Mouse (Mus musculus): ENCODE data around the gene Slc39a8. TPM values are rescaled to one million over a fixed set of nuclear protein-coding genes. Genes with fewer than 3 reads are reported as not detected.

Slc39a8 gene
- polyA plus RNA-seq, 1 experiment: 2.0 TPM

- no peaks in the 10 kb centered on the region for H3K4me1 ChIP-seq (ENCODE audit: control insufficient read depth, insufficient read depth, insufficient read length)
Measured at GRCm38 (mm10) chr3:135815973-135816727, 8.9 kb upstream of the Slc39a8 start.

GRCm38 (mm10) chr3:135817124-135817523 lies 8.0 kb upstream of the Slc39a8 start:
- Histone ChIP-seq H3K27ac (ENCODE audit: insufficient read depth, low read length) (no peak overlapping the region), H3K27me3 (ENCODE audit: control insufficient read depth, insufficient read depth, low read length) (no peaks in the 10 kb centered on the region), H3K36me3 (ENCODE audit: control insufficient read depth, insufficient read depth, low read length) (no peaks in the 10 kb centered on the region), H3K4me3 (ENCODE audit: extremely low read depth, insufficient read depth, insufficient read length) (no peak overlapping the region), H3K4me1 (ENCODE audit: control insufficient read depth, insufficient read depth, insufficient read length) (no peaks in the 10 kb centered on the region)
- WGBS: 58% methylated on average over 1 of the region's 1 CpGs
- DNase-seq (ENCODE audit: low read depth in 1 of 2, low spot score in 2 of 2): no peak
- TF ChIP-seq POLR2A (IDR thresholded peaks at IDR 0.05; ENCODE audit: low read depth, low read length): no peak
- no peak for TF ChIP-seq CTCF (IDR thresholded peaks at IDR 0.05; ENCODE audit: extremely low read depth, insufficient read depth, insufficient read length, insufficient replicate concordance)

More at GRCm38 (mm10) chr3:135815973-135816727, 8.9 kb upstream of the Slc39a8 start:
- no peak for TF ChIP-seq POLR2A (IDR thresholded peaks at IDR 0.05; ENCODE audit: low read depth, low read length)
- TF ChIP-seq CTCF (IDR thresholded peaks at IDR 0.05; ENCODE audit: extremely low read depth, insufficient read depth, insufficient read length, insufficient replicate concordance): no peak
- 91% methylated on average over 5 of the region's 5 CpGs for WGBS
- DNase-seq (ENCODE audit: low read depth in 1 of 2, low spot score in 2 of 2): no peak
- Histone ChIP-seq H3K27me3 (ENCODE audit: control insufficient read depth, insufficient read depth, low read length) (no peaks in the 10 kb centered on the region), H3K27ac (ENCODE audit: insufficient read depth, low read length) (no peak overlapping the region), H3K36me3 (ENCODE audit: control insufficient read depth, insufficient read depth, low read length) (no peaks in the 10 kb centered on the region), H3K4me3 (ENCODE audit: extremely low read depth, insufficient read depth, insufficient read length) (no peak overlapping the region)

GRCm38 (mm10) chr3:135824436-135824835 lies 643 bp upstream of the Slc39a8 start:
- 26% methylated on average over 3 of the region's 4 CpGs for WGBS
- TF ChIP-seq CTCF (IDR thresholded peaks at IDR 0.05; ENCODE audit: extremely low read depth, insufficient read depth, insufficient read length, insufficient replicate concordance) (no peak), POLR2A (IDR thresholded peaks at IDR 0.05; ENCODE audit: low read depth, low read length) (no peak)
- H3K4me3 ChIP-seq (ENCODE audit: extremely low read depth, insufficient read depth, insufficient read length): no peak overlapping the region
- no peak overlapping the region for H3K27ac ChIP-seq (ENCODE audit: insufficient read depth, low read length)
- peaks cover 6% of the 10 kb centered on the region for H3K4me1 ChIP-seq (ENCODE audit: control insufficient read depth, insufficient read depth, insufficient read length)
- no peaks in the 10 kb centered on the region for H3K36me3 ChIP-seq (ENCODE audit: control insufficient read depth, insufficient read depth, low read length)
- no peaks in the 10 kb centered on the region for H3K27me3 ChIP-seq (ENCODE audit: control insufficient read depth, insufficient read depth, low read length)
- no peak for DNase-seq (ENCODE audit: low read depth in 1 of 2, low spot score in 2 of 2)

- Histone ChIP-seq H3K27me3 (ENCODE audit: control insufficient read depth, insufficient read depth, low read length) (no peaks in the 10 kb centered on the region), H3K27ac (ENCODE audit: insufficient read depth, low read length) (peak overlapping the region; percentile 39), H3K4me3 (ENCODE audit: extremely low read depth, insufficient read depth, insufficient read length) (peak overlapping the region; percentile 67), H3K4me1 (ENCODE audit: control insufficient read depth, insufficient read depth, insufficient read length) (peaks cover 6% of the 10 kb centered on the region), H3K36me3 (ENCODE audit: control insufficient read depth, insufficient read depth, low read length) (no peaks in the 10 kb centered on the region)
- TF ChIP-seq CTCF (IDR thresholded peaks at IDR 0.05; ENCODE audit: extremely low read depth, insufficient read depth, insufficient read length, insufficient replicate concordance): peak; percentile 24; the same call in 1 of the 2 replicates
- TF ChIP-seq POLR2A (IDR thresholded peaks at IDR 0.05; ENCODE audit: low read depth, low read length): no peak
- DNase-seq (ENCODE audit: low read depth in 1 of 2, low spot score in 2 of 2): peak in 1 of 2 experiments; percentile 50
- WGBS: under 1% methylated on average over 57 of the region's 57 CpGs
Measured at GRCm38 (mm10) chr3:135825754-135826683, 940 bp downstream of the Slc39a8 start.

- peaks cover 6% of the 10 kb centered on the region for H3K4me1 ChIP-seq (ENCODE audit: control insufficient read depth, insufficient read depth, insufficient read length)
- TF ChIP-seq CTCF (IDR thresholded peaks at IDR 0.05; ENCODE audit: extremely low read depth, insufficient read depth, insufficient read length, insufficient replicate concordance) (no peak), POLR2A (IDR thresholded peaks at IDR 0.05; ENCODE audit: low read depth, low read length) (no peak)
- H3K4me3 ChIP-seq (ENCODE audit: extremely low read depth, insufficient read depth, insufficient read length): peak overlapping the region; percentile 67
- H3K36me3 ChIP-seq (ENCODE audit: control insufficient read depth, insufficient read depth, low read length): no peaks in the 10 kb centered on the region
- DNase-seq (ENCODE audit: low read depth in 1 of 2, low spot score in 2 of 2): no peak
- WGBS: 26% methylated on average over 12 of the region's 12 CpGs
- H3K27ac ChIP-seq (ENCODE audit: insufficient read depth, low read length): no peak overlapping the region
- H3K27me3 ChIP-seq (ENCODE audit: control insufficient read depth, insufficient read depth, low read length): no peaks in the 10 kb centered on the region
Measured at GRCm38 (mm10) chr3:135826684-135827249, 1.7 kb downstream of the Slc39a8 start.

GRCm38 (mm10) chr3:135828000-135828399 lies 2.9 kb downstream of the Slc39a8 start:
- H3K4me1 ChIP-seq (ENCODE audit: control insufficient read depth, insufficient read depth, insufficient read length): peaks cover 6% of the 10 kb centered on the region
- no peak overlapping the region for H3K27ac ChIP-seq (ENCODE audit: insufficient read depth, low read length)
- no peaks in the 10 kb centered on the region for H3K27me3 ChIP-seq (ENCODE audit: control insufficient read depth, insufficient read depth, low read length)
- no peak overlapping the region for H3K4me3 ChIP-seq (ENCODE audit: extremely low read depth, insufficient read depth, insufficient read length)
- H3K36me3 ChIP-seq (ENCODE audit: control insufficient read depth, insufficient read depth, low read length): no peaks in the 10 kb centered on the region
- DNase-seq (ENCODE audit: low read depth in 1 of 2, low spot score in 2 of 2): no peak
- WGBS: 76% methylated on average over 1 of the region's 1 CpGs
- no peak for TF ChIP-seq CTCF (IDR thresholded peaks at IDR 0.05; ENCODE audit: extremely low read depth, insufficient read depth, insufficient read length, insufficient replicate concordance)
- no peak for TF ChIP-seq POLR2A (IDR thresholded peaks at IDR 0.05; ENCODE audit: low read depth, low read length)
